Mouse (Mus musculus): ENCODE data around the gene Gzmm.
A peak's percentile ranks its signal among the peaks of the same experiment; 100 is the strongest.

Gzmm gene

DNA sequence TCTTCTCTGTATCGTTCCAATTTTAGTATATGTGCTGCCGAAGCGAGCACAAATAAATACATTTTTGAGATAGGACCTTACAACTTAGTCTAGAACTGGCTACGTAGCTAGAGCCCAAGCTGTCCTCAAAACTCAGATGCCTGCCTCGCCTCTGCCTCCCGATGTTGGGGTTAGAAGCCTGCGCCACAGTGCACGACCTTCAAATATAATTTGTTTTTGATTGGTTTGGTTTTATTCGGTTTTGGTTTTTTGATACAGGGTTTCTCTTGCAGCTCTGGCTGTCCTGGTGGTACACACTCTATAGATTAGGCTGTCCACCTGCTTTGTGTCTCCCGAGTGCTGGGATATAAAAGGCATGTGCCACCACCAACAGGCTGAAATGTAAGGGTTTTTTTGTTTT lies 14.7 kb downstream of the Gzmm start:
- DNase-seq: no peak

- DNase-seq: peak; percentile 98 to 100
These were observed 15.5 kb downstream of the Gzmm start, which contains the start of gene Bsg for GRCm38 (mm10) chr10:79704065-79704969. Gene Bsg (plus strand): TSS chr10:79704491.

DNA sequence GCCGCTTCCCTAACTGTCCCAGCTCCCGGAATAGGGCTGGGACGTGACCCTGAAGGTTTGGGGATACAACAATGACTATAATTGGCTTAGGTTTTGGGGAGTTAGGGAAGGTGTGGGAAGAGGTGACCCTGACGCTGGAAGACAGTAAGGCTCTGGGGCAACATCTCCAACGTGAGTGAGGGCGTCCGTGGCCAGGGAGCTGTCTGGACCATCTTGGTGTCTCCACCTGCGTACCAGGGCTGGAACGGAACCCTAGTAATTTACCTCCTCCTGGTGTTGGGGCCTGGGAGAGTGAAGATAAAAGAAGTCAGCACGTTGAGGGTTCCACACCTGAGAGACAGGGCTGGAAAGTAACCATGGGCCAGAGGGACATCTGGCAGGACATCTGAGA lies 16.1 kb downstream of the Gzmm start:
- DNase-seq: peak in 1 of 2 experiments; percentile 46

GRCm38 (mm10) chr10:79705951-79706350 lies 17.1 kb downstream of the Gzmm start:
- no peak for DNase-seq

DNA sequence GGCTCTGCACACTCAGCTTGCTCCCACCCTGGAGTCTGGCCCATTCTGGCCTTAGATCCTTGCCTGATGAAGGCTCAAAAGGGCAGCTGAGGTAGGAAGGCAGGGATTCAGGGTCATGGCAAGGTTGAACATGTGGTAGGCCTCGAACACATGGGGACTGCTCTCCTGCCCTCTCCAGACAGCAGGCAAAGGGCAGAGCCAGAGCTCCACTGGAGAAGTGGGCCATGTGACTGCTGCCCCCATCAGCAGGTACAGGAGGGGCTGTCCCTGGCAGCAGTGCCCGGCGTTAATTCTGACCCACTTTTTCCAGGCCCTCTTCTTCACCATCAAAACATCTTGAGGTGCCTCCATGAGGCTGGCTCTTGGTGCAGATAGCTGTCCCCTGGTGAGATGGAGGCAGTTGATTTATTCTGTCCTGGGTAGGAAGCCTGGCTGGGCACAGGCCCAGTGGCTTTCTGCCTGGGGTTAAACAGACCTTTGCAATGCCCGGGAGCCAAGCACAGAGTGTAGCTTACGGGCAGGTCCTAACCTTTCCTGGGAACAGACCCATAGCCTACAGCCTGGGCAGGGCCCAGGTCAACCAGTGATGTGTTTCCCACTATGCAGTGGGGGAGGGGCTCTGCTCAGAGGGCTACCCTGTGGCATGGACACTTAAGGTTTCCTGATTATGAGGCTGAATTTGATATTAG lies 17.7 kb downstream of the Gzmm start:
- DNase-seq: peak; percentile 59 to 62

GRCm38 (mm10) chr10:79707162-79707561 lies 18.3 kb downstream of the Gzmm start:
- peak; percentile 71 to 82 for DNase-seq

GRCm38 (mm10) chr10:79707759-79708158 lies 18.9 kb downstream of the Gzmm start:
- no peak for DNase-seq

DNA sequence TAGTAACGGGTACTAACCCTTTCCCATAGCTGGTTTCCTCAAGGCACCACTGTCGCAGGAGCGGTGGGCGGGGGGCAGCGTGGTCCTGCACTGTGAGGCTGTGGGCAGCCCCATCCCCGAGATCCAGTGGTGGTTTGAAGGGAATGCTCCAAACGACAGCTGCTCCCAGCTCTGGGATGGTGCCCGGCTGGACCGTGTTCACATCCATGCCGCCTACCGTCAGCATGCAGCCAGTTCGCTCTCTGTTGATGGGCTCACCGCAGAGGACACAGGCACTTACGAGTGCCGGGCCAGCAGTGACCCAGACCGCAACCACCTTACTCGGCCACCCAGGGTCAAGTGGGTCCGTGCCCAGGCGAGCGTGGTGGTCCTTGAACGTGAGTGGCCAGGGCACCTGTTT lies 19.8 kb downstream of the Gzmm start:
- no peak for DNase-seq

DNA sequence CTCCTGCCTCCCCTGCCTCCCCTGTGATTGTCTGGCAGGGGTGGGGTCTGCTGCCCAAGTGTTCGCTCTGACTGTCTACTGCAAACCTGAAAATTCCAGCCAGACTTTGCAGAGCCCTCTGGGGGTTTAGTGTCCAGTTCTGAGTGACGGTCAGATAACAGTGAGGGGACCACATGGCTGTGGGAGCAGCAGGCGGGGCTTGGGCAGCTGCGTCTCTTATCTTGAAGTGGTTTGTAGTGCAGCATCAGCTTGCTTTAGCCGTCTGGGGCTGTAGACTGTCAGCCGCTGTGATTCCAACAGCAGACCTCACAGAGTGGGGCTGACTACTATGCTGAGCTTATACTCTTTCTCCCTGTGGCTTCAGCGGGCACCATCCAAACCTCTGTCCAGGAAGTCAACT lies 20.5 kb downstream of the Gzmm start:
- DNase-seq: no peak

DNA sequence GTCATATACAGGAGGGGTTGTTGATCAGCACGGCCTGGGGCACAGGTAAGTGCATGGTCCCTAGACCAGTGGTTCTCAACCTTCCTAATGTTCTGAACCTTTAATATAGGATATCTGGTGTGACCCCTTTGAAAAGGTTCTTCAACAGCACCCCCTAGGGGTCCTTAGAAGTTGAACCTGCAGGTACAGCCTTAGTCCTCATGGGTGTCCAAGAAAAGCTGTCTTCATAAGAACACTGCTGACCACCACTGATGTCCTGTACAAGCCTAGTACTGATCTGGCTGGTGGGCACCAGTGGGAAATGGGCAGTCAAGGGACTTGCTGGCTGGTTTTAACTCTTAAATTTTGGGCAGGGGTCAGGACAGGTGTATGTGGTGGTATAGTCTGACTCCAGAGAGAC lies 23.2 kb downstream of the Gzmm start:
- DNase-seq: no peak

DNA sequence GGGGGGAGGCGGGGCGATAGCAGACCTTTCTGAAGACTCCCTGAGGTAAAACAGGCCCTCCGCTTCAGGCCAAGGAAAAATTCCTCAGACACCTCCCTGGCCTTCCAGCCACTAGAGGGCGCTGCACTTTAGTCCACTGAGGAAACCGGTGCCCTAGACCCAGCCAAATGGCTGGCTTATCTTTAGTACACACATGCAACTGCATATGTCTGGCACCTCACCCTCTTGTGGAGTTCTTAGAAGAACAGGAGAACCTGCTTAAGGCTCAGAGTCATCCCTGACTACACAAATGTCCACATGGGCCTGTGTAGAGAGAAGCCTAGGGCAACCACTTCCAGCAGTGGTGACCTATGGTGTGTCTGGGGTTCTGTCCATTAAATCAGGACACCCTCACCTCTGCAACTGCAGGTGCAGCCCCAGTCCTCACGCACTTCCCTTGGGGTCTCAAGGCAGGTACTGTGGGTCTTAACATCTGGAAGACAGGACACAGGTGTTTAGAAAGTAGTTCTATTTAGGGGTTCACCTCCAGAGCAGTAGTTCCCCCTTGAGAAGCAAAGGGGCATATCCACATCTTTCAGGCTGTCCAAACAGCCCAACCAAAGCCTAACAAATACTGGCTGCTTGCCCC lies 23.8 kb downstream of the Gzmm start:
- peak; percentile 86 to 87 for DNase-seq

DNA sequence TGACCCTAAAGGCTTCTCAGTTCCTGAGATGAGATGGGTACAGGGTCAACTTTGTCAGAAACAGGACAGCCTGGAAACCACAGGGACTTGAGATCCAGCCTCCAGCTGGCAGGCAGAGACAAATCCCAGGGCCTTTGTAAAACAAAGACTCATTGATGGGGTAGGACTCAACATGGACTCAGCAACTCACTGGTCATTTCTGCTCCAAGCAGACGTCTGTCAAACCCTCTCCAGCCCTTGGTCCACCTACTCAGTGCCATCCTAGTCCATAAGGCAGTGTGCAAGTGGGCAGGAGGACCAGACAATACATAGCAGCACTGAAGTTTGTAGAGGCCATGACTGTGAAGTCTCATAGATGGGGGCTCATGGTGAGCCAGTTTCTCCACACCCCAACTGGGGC lies 24.3 kb downstream of the Gzmm start:
- DNase-seq: no peak

DNA sequence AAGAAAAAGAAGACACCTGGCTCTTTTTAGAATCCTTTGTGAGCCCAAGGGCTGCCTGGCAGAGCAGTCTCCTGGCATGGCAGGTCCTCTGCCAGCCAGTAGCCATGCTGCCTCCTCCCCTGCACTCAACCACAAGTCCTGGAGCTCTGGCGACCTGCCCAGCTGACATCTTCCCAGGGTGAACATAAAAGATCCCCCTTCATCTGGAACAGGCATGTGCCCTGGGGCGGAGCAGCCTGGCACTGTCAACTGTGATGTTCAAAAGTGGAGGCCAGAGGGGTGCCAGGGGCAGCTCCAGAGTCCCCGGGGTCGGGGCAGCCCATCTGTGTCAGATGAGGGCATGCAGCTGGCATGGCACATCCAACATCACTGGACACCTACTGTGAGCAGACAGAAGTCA lies 26.2 kb downstream of the Gzmm start:
- no peak for DNase-seq

DNA sequence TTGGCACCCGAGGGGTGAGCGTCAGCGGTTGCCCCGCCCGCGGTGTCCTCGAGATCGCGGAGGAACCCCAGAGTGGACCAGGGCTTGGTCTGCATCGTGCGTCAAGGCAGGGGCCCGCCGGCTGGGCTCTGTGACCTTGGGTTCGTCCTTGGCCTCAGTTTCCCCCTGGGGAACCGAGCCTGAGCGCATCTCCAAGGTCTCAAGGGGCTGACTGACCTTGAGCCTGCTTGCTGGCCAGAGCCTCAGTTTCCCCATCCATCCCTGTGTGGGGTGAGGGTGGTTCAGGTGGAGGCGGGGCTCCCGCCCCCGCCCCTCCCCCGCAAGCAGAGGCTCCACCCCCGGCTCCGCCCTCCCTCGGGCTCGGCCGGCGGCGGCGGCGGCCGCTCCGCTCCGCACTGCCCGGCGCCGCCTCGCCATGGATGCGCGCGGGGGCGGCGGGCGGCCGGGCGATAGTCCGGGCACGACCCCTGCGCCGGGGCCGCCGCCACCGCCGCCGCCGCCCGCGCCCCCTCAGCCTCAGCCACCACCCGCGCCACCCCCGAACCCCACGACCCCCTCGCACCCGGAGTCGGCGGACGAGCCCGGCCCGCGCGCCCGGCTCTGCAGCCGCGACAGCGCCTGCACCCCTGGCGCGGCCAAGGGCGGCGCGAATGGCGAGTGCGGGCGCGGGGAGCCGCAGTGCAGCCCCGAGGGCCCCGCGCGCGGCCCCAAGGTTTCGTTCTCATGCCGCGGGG lies 27.6 kb downstream of the Gzmm start, which contains the start of gene Hcn2:
Hcn2 (plus strand) TSS at position 381 of the 734 bp plus-strand sequence.
- peak; percentile 58 to 77 for DNase-seq

DNA sequence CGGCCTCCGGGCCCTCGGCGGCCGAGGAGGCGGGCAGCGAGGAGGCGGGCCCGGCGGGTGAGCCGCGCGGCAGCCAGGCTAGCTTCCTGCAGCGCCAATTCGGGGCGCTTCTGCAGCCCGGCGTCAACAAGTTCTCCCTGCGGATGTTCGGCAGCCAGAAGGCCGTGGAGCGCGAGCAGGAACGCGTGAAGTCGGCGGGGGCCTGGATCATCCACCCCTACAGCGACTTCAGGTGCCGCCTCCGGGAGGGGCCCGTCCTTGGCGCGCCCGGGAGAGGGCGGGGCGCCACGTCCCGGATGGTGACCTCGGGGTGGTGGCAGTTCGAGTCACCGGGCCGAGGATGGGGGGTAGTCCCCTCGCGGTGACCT lies 28.2 kb downstream of the Gzmm start:
- peak; percentile 70 to 77 for DNase-seq

GRCm38 (mm10) chr10:79717640-79718357 lies 29.0 kb downstream of the Gzmm start:
- peak in 1 of 2 experiments; percentile 63 for DNase-seq

GRCm38 (mm10) chr10:79721089-79721488 lies 32.3 kb downstream of the Gzmm start:
- no peak for DNase-seq

- no peak for DNase-seq
These were observed 34.2 kb downstream of the Gzmm start for GRCm38 (mm10) chr10:79723047-79723446.

- DNase-seq: no peak
These were observed 34.9 kb downstream of the Gzmm start for GRCm38 (mm10) chr10:79723692-79724091.

DNA sequence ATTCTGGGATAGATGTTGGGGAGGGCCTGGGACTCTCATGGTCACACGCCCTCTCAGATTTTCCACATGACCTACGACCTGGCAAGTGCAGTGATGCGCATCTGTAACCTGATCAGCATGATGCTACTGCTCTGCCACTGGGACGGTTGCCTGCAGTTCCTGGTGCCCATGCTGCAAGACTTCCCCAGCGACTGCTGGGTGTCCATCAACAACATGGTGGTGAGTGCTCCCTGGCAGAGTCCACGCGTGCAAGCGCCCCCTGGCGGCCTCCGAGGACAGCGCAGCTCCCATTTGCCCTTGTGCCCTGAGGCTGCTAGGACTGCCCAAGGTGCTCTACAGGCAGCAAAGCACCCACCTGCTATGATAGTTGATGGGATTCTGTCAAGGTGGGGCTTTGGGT lies 37.3 kb downstream of the Gzmm start:
- DNase-seq: peak; percentile 58 to 67

GRCm38 (mm10) chr10:79728323-79729249 lies 39.8 kb downstream of the Gzmm start:
- no peak for DNase-seq
